ENCODE assay signal across 9 mouse cellular contexts in genomic region chr9:54661605-54662377, GRCm38 (mm10). TPM values are rescaled to one million over a fixed set of nuclear protein-coding genes. Genes with fewer than 3 reads are reported as not detected.
A peak's percentile ranks its signal among the peaks of the same experiment; 100 is the strongest.
DNase-seq lines count a peak whose midpoint lies in the region; ATAC-seq lines count a peak whose summit lies in the region.
"Had no signal": no experiment of that assay in that cellular context is flagged by ENCODE, and none has a peak within 500 bp of the region (broad histone marks: within the 10 kb centered on the region; RNA-seq: fewer than 3 reads in every experiment).

Gene Acsbg1 (minus strand): TSS chr9:54661870.

- no peak for DNase-seq in heart, adult 8-10 months (ENCODE audit: low spot score)
- DNase-seq in adrenal gland, postnatal 36 days, result peak; percentile 59 to 79
- DNase-seq in frontal cortex, postnatal 14 days (ENCODE audit: low spot score in 2 of 2), result peak; percentile 10 to 19
- peak; percentile 10 to 18 for DNase-seq in left cerebral cortex, adult 9 months (ENCODE audit: low spot score in 2 of 2)
- peak; percentile 55 to 61 for DNase-seq in right cerebral cortex, postnatal 10 days (ENCODE audit: low spot score in 2 of 2)
- DNase-seq in spleen, postnatal 14 days (ENCODE audit: low spot score in 2 of 2), result no peak

- H3K9ac ChIP-seq in heart, embryonic 11.5 days (ENCODE audit: low read depth, low read length), result no peak within 1 kb of the TSS
- H3K9ac ChIP-seq: limb, embryonic 15.5 days had no signal

- 35% methylated on average over 10 of the region's 10 CpGs for WGBS in heart, embryonic 11.5 days (ENCODE audit: insufficient replicate concordance)

- no peak within 1 kb of the TSS for H3K27ac ChIP-seq in heart, embryonic 11.5 days (ENCODE audit: low read depth, low read length)
- H3K27ac ChIP-seq: limb, embryonic 15.5 days had no signal

- H3K27me3 ChIP-seq in heart, embryonic 11.5 days (ENCODE audit: control insufficient read depth, insufficient read depth, low read length), result no peaks in the 10 kb centered on the region
- H3K27me3 ChIP-seq: limb, embryonic 15.5 days had no signal

- peak within 1 kb of the TSS; percentile 15; the same call in 1 of the 2 replicates for H3K4me2 ChIP-seq in heart, embryonic 11.5 days
- H3K4me2 ChIP-seq: limb, embryonic 15.5 days had no signal

- H3K36me3 ChIP-seq in heart, embryonic 11.5 days (ENCODE audit: control insufficient read depth, insufficient read depth, low read length), result no peaks in the 10 kb centered on the region
- H3K36me3 ChIP-seq: limb, embryonic 15.5 days had no signal

- H3K9me3 ChIP-seq in heart, embryonic 11.5 days (replicated peaks; ENCODE audit: control insufficient read depth, low read length), result no peaks in the 10 kb centered on the region
- H3K9me3 ChIP-seq: limb, embryonic 15.5 days had no signal

- H3K4me1 ChIP-seq in heart, embryonic 11.5 days (ENCODE audit: control insufficient read depth, insufficient read depth, low read length), result 0 out of 2 replicates have a peak, but pooled peaks cover 3% of the 10 kb centered on the region

- no peak within 1 kb of the TSS for H3K4me3 ChIP-seq in heart, embryonic 11.5 days (ENCODE audit: low read depth, low read length)
- H3K4me3 ChIP-seq: limb, embryonic 15.5 days had no signal

- no peak for ATAC-seq in heart, embryonic 11.5 days (replicated peaks; ENCODE audit: insufficient number of reproducible peaks, low FRiP score, low TSS enrichment)
- ATAC-seq in monocyte, adult 5-6 weeks (replicated peaks; ENCODE audit: insufficient number of reproducible peaks, low FRiP score, low TSS enrichment, poor library complexity, severe bottlenecking), result no peak

RNA-seq across cellular contexts. Expression of gene Acsbg1, which starts in this region (rescaled TPM):
- polyA plus RNA-seq in heart, embryonic 11.5 days (2014; fragmentation: Nextera tagmentation; extraction: Ambion mirVana), result 0.24 and 0.36 TPM in 2 replicates
- total RNA-seq in heart, adult 8-10 months (2022), result under 1 TPM; 0.17 to 0.41 (median 0.22) TPM
- total RNA-seq in adrenal gland, postnatal 36 days (2021), result 100 to 1,000 TPM; 105 to 213 TPM
- 2.3 to 3.9 TPM (median 3.6 TPM) in 3 replicates for total RNA-seq in monocyte, adult 5-6 weeks (2017)

Comparison
In these comparisons a context has a peak if more than half of its experiments do, and no peak if none do; other contexts are left out.
1. RNA of gene Acsbg1 (total RNA-seq): 105 to 213 TPM in adrenal gland, postnatal 36 days; 2.3 to 3.9 TPM in monocyte, adult 5-6 weeks and 0.17 to 0.41 TPM in heart, adult 8-10 months; every median in the first group is over 10 times any median in the second.
2. DNase-seq: peak in adrenal gland, postnatal 36 days (2 of 2), frontal cortex, postnatal 14 days (2 of 2), left cerebral cortex, adult 9 months (2 of 2) and right cerebral cortex, postnatal 10 days (2 of 2); none in heart, adult 8-10 months (single experiment) and spleen, postnatal 14 days (0 of 2).